25 mouse cellular contexts compared by ENCODE assay signal in genomic region chr7:128504091-128504490, GRCm38 (mm10). TPM values are rescaled to one million over a fixed set of nuclear protein-coding genes. Genes with fewer than 3 reads are reported as not detected.
DNase-seq lines count a peak whose midpoint lies in the region; ATAC-seq lines count a peak whose summit lies in the region.
"Had no signal": no experiment of that assay in that cellular context is flagged by ENCODE, and none has a peak within 500 bp of the region (broad histone marks: within the 10 kb centered on the region; RNA-seq: fewer than 3 reads in every experiment).

No protein-coding gene starts in this region.

- 91% methylated on average over 6 of the region's 6 CpGs for WGBS in forebrain, embryonic 11.5 days
- WGBS in forebrain, embryonic 15.5 days = 94% methylated on average over 6 of the region's 6 CpGs

- no peaks in the 10 kb centered on the region for H3K36me3 ChIP-seq in forebrain, embryonic 11.5 days (ENCODE audit: control insufficient read depth, insufficient read depth, low read length)
- H3K36me3 ChIP-seq in forebrain, embryonic 15.5 days = no peaks in the 10 kb centered on the region
- H3K36me3 ChIP-seq: embryonic facial prominence, embryonic 13.5 days; G1E; hindbrain, embryonic 10.5 days; neural tube, embryonic 13.5 days had no signal

- peak; percentile 20 for DNase-seq in forebrain, embryonic 11.5 days (ENCODE audit: low spot score)
- peak; percentile 55 to 61 for DNase-seq in left cerebral cortex, adult 18-20 months (ENCODE audit: low spot score in 2 of 2)
- DNase-seq in left cerebral cortex, adult 11 months (ENCODE audit: low spot score) = no peak
- peak; percentile 6 to 25 for DNase-seq in frontal cortex, postnatal 25 days (ENCODE audit: low spot score in 2 of 2)
- peak; percentile 19 for DNase-seq in right cerebral cortex, postnatal 14 days
- DNase-seq: adrenal gland, postnatal 10 days; cerebellum, adult 11-12 months; cerebellum, postnatal 14 days; gastrocnemius, postnatal 36 days; kidney, adult 11 months; kidney, postnatal 14 days; lung, adult 18-20 months; lung, postnatal 14 days; midbrain, embryonic 14.5 days; thymus, postnatal 4 days had no signal

- H3K9me3 ChIP-seq in forebrain, embryonic 11.5 days (ENCODE audit: control insufficient read depth, low read length) = no peaks in the 10 kb centered on the region
- H3K9me3 ChIP-seq in forebrain, embryonic 15.5 days = no peaks in the 10 kb centered on the region
- H3K9me3 ChIP-seq: embryonic facial prominence, embryonic 13.5 days; G1E; hindbrain, embryonic 10.5 days; neural tube, embryonic 13.5 days had no signal

- H3K4me1 ChIP-seq in forebrain, embryonic 11.5 days (replicated peaks; ENCODE audit: control insufficient read depth, insufficient read depth, low read length) = no peaks in the 10 kb centered on the region
- H3K4me1 ChIP-seq in forebrain, embryonic 15.5 days = no peaks in the 10 kb centered on the region
- H3K4me1 ChIP-seq: embryonic facial prominence, embryonic 13.5 days; hindbrain, embryonic 10.5 days; megakaryocyte, embryonic 14.5 days; neural tube, embryonic 13.5 days had no signal

- H3K4me2 ChIP-seq in forebrain, embryonic 11.5 days (ENCODE audit: low read depth, low read length, severe bottlenecking) = no peak overlapping the region
- no peak overlapping the region for H3K4me2 ChIP-seq in forebrain, embryonic 15.5 days (replicated peaks)
- H3K4me2 ChIP-seq: embryonic facial prominence, embryonic 13.5 days; liver, embryonic 11.5 days; neural tube, embryonic 13.5 days had no signal

- H3K4me3 ChIP-seq in forebrain, embryonic 11.5 days (ENCODE audit: low read depth, low read length) = no peak overlapping the region
- no peak overlapping the region for H3K4me3 ChIP-seq in forebrain, embryonic 15.5 days
- H3K4me3 ChIP-seq: embryonic facial prominence, embryonic 13.5 days; hindbrain, embryonic 10.5 days; megakaryocyte, embryonic 14.5 days; neural tube, embryonic 13.5 days had no signal

- no peaks in the 10 kb centered on the region for H3K27me3 ChIP-seq in forebrain, embryonic 11.5 days (ENCODE audit: control insufficient read depth, insufficient read depth, low read length)
- H3K27me3 ChIP-seq in forebrain, embryonic 15.5 days = no peaks in the 10 kb centered on the region
- H3K27me3 ChIP-seq: embryonic facial prominence, embryonic 13.5 days; neural tube, embryonic 13.5 days had no signal

- H3K27ac ChIP-seq in forebrain, embryonic 11.5 days (ENCODE audit: low read depth, low read length) = no peak overlapping the region
- no peak overlapping the region for H3K27ac ChIP-seq in forebrain, embryonic 15.5 days (replicated peaks)
- H3K27ac ChIP-seq: embryonic facial prominence, embryonic 13.5 days; hindbrain, embryonic 10.5 days; neural tube, embryonic 13.5 days had no signal

- ATAC-seq in forebrain, embryonic 11.5 days (replicated peaks; ENCODE audit: low FRiP score) = no peak
- no peak for ATAC-seq in forebrain, embryonic 15.5 days (replicated peaks)
- ATAC-seq in erythroid progenitor cell, adult 5-6 weeks (replicated peaks; ENCODE audit: low FRiP score, poor library complexity, severe bottlenecking) = no peak
- ATAC-seq in megakaryocyte, adult 5-6 weeks (ENCODE audit: poor library complexity, severe bottlenecking) = no peak
- ATAC-seq: activated CD4-positive, CD25-positive, alpha-beta regulatory T cell, adult 4 months had no signal

- no peak overlapping the region for H3K9ac ChIP-seq in forebrain, embryonic 11.5 days (ENCODE audit: low read length)
- no peak overlapping the region for H3K9ac ChIP-seq in forebrain, embryonic 15.5 days (replicated peaks)
- H3K9ac ChIP-seq: embryonic facial prominence, embryonic 13.5 days; neural tube, embryonic 13.5 days had no signal

RNA-seq across cellular contexts. Expression of gene Bag3, which starts 19.3 kb away (rescaled TPM):
- 5.2 and 5.7 TPM in 2 replicates for polyA plus RNA-seq in forebrain, embryonic 11.5 days (2014; fragmentation: Nextera tagmentation; extraction: Ambion mirVana)
- polyA plus RNA-seq in forebrain, embryonic 15.5 days (2015; fragmentation: Nextera tagmentation; extraction: Ambion mirVana) = 1.4 and 2.2 TPM in 2 replicates
- total RNA-seq in left cerebral cortex, adult 18-20 months (2021) = 10 to 100 TPM in 1 of 2 experiments, 1 to 10 TPM in 1; 9.4 to 10.2 TPM
- 1.4 and 2.9 TPM in 2 replicates for total RNA-seq in erythroid progenitor cell, adult 5-6 weeks (2015; ENCODE audit: low replicate concordance)
- total RNA-seq in erythroid progenitor cell, adult 5-6 weeks (2017; ENCODE audit: low replicate concordance) = 0.38 and 2.2 TPM in 2 replicates
- 8.8 and 11.1 TPM in 2 replicates for total RNA-seq in megakaryocyte, adult 5-6 weeks (2015)
- 7.6 and 7.7 TPM in 2 replicates for total RNA-seq in megakaryocyte, adult 5-6 weeks (2017)

RNA-seq across cellular contexts. Expression of gene Tial1, which starts 42.6 kb away (rescaled TPM):
- 37.9 and 48.2 TPM in 2 replicates for polyA plus RNA-seq in forebrain, embryonic 11.5 days (2014; fragmentation: Nextera tagmentation; extraction: Ambion mirVana)
- polyA plus RNA-seq in forebrain, embryonic 15.5 days (2015; fragmentation: Nextera tagmentation; extraction: Ambion mirVana) = 31.6 and 35.0 TPM in 2 replicates
- 100 to 1,000 TPM in 1 of 2 experiments, 10 to 100 TPM in 1; 94.6 to 101 TPM for total RNA-seq in left cerebral cortex, adult 18-20 months (2021)
- total RNA-seq in erythroid progenitor cell, adult 5-6 weeks (2015; ENCODE audit: low replicate concordance) = 249 and 259 TPM in 2 replicates
- total RNA-seq in erythroid progenitor cell, adult 5-6 weeks (2017; ENCODE audit: low replicate concordance) = 89.1 and 150 TPM in 2 replicates
- 166 and 174 TPM in 2 replicates for total RNA-seq in megakaryocyte, adult 5-6 weeks (2015)
- 48.4 and 59.1 TPM in 2 replicates for total RNA-seq in megakaryocyte, adult 5-6 weeks (2017)
